Mouse (Mus musculus) WW6 (cell line): ENCODE data around the gene Mpp6.

Experiments
- DNase-seq: peaks from one replicate; pipeline ENCODE4 v3.0.0-alpha.2; 2013; ENCODE audit warnings: low read depth, low spot score

The Mpp6 gene

GRCm38 (mm10) chr6:50225232-50225631, 115.2 kb downstream of the Mpp6 start:
- DNase-seq: no peak

- DNase-seq: no peak
Measured at GRCm38 (mm10) chr6:50228180-50228579, 118.1 kb downstream of the Mpp6 start.

GRCm38 (mm10) chr6:50231288-50231687, 121.2 kb downstream of the Mpp6 start:
- no peak for DNase-seq

DNA sequence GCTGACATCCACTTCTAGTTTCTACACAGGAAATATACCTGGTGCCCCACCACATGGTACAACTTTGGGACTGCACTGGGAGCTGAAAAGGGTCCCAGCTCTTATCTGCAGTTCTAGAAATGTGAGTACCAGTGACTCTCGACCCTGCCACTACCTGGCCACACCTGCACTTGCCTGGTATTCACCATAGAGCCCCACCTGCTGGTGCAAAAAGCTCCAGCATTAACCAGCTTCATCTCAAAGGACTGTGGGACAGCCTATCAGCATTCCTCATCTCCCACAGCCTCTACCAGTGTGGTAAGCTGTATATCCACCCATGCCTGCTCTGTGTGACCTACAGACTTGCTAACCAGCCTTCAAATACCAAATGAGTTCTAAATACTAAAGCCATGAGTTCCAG, 122.9 kb downstream of the Mpp6 start:
- DNase-seq: no peak

- DNase-seq: no peak
Measured at GRCm38 (mm10) chr6:50237963-50238362, 127.9 kb downstream of the Mpp6 start.

- DNase-seq: no peak
Measured at GRCm38 (mm10) chr6:50239902-50240301, 129.9 kb downstream of the Mpp6 start.

- DNase-seq: no peak
Measured at GRCm38 (mm10) chr6:50240437-50240836, 130.4 kb downstream of the Mpp6 start.

DNA sequence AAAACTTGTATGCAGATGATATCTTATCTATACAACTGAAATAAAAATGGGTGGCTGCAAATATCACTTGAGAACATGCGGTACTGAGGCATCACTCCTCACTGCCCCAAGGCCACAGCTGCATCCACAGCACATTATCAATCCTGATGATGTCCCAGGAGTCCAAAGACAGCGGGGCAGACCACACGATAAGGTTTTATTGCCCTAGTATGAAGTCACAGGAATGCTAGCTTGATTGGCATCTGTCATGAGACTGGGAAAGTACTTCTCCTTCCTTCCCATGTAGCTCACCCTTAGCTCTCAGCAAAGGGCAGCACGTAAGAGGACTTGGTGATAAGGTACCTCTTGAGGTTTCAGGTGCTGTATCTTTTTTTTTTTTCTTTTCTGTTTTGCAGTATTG, 134.1 kb downstream of the Mpp6 start:
- DNase-seq: no peak

- DNase-seq: no peak
Measured at GRCm38 (mm10) chr6:50244967-50245366, 134.9 kb downstream of the Mpp6 start.

DNA sequence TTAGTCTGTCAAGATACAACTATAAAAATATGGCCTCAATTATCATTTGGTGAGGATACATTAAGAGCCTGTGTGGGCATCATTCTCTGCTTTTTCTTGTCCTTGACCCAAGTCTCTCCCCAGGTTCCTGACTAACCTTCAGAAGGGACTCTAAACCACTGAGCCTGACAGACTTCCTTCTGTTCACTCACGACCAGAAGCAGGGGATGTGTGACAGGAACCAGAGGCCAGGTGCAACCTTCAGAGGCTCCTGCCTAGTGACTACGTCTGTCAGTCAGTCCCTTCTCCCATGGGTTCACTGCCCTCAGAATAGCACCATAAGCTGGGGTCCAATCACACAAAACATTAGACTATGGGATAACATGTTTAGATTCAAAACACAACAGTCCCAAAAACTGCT, 137.3 kb downstream of the Mpp6 start:
- no peak for DNase-seq

- no peak for DNase-seq
Measured at GRCm38 (mm10) chr6:50247791-50248190, 137.8 kb downstream of the Mpp6 start.
